Mouse (Mus musculus) left cerebral cortex, postnatal 10 days (tissue): ENCODE measurements around the gene Chtf18. TPM values are rescaled to one million over a fixed set of nuclear protein-coding genes. Genes with fewer than 3 reads are reported as not detected.
A peak's percentile ranks its signal among the peaks of the same experiment; 100 is the strongest.

Source experiments
- DNase-seq, 2 experiments: peaks; one replicate each; pipeline ENCODE4 v3.0.0; 2021 to 2022; ENCODE audit warnings: low spot score in 2 of 2, mixed read lengths in 1 of 2; ENCODE audit errors: extremely low spot score in 1 of 2
- intact Hi-C: fragments of 180-260 bp; cut with DNase I; formaldehyde crosslinking; loops from one replicate; pipeline ENCODE4 v1.15.1; 2025
- total RNA-seq, 2 experiments: library from RNA; stranded (reverse); gene quantifications; 2 replicates each; pipeline ENCODE4 v1.2.3; 2021

Gene Chtf18
- 1 to 10 TPM; 3.0 to 4.8 TPM for total RNA-seq

- peak; percentile 99 to 100 for DNase-seq
- intact Hi-C loops = no loop called here
Observed at GRCm38 (mm10) chr17:25727265-25728008, at the start of gene Chtf18, which contains the start of gene Rpusd1. Gene Chtf18, minus strand, starts transcription at chr17:25727419. Gene Rpusd1, plus strand, starts transcription at chr17:25727670.

GRCm38 (mm10) chr17:25775318-25776062 lies 48.3 kb upstream of the Chtf18 start:
- intact Hi-C loops = no loop called here
- DNase-seq = no peak

GRCm38 (mm10) chr17:25773549-25774120 lies 46.4 kb upstream of the Chtf18 start, which contains the start of gene Narfl:
Gene Narfl, plus strand, starts transcription at chr17:25773776.
- peak; percentile 97 for DNase-seq
- intact Hi-C loops = loop anchor here (2.0 kb wide), 1 partner anchor 27 kb away; no protein-coding TSS in a partner anchor

GRCm38 (mm10) chr17:25769331-25769730 lies 42.1 kb upstream of the Chtf18 start:
- DNase-seq = no peak
- intact Hi-C loops = no loop called here

- intact Hi-C loops = no loop called here
Observed at GRCm38 (mm10) chr17:25765886-25766285, 38.7 kb upstream of the Chtf18 start.

GRCm38 (mm10) chr17:25762591-25762990 lies 35.4 kb upstream of the Chtf18 start:
- no peak for DNase-seq
- intact Hi-C loops = no loop called here

More at GRCm38 (mm10) chr17:25765886-25766285, 38.7 kb upstream of the Chtf18 start:
- DNase-seq = no peak

- peak in 1 of 2 experiments; percentile 60 for DNase-seq
- intact Hi-C loops = no loop called here
Observed at GRCm38 (mm10) chr17:25761561-25761970, 34.3 kb upstream of the Chtf18 start.

GRCm38 (mm10) chr17:25760148-25760547 lies 32.9 kb upstream of the Chtf18 start:
- intact Hi-C loops = no loop called here
- no peak for DNase-seq

GRCm38 (mm10) chr17:25757691-25758090 lies 30.5 kb upstream of the Chtf18 start:
- DNase-seq = no peak

GRCm38 (mm10) chr17:25756378-25757242 lies 29.4 kb upstream of the Chtf18 start:
- intact Hi-C loops = no loop called here
- no peak for DNase-seq

More at GRCm38 (mm10) chr17:25757691-25758090, 30.5 kb upstream of the Chtf18 start:
- intact Hi-C loops = no loop called here

GRCm38 (mm10) chr17:25755627-25756377 lies 28.6 kb upstream of the Chtf18 start:
- no peak for DNase-seq
- intact Hi-C loops = no loop called here

- intact Hi-C loops = no loop called here
- DNase-seq = no peak
Observed at GRCm38 (mm10) chr17:25755086-25755485, 27.9 kb upstream of the Chtf18 start.

GRCm38 (mm10) chr17:25754241-25754640 lies 27.0 kb upstream of the Chtf18 start, which contains the start of gene Msln:
Gene Msln, minus strand, starts transcription at chr17:25754378.
- no peak for DNase-seq
- intact Hi-C loops = no loop called here

- peak in 1 of 2 experiments; percentile 84 for DNase-seq
- intact Hi-C loops = no loop called here
Observed at GRCm38 (mm10) chr17:25751446-25751845, 24.2 kb upstream of the Chtf18 start.

- intact Hi-C loops = no loop called here
- no peak for DNase-seq
Observed at GRCm38 (mm10) chr17:25749314-25749713, 22.1 kb upstream of the Chtf18 start.

GRCm38 (mm10) chr17:25748238-25748637 lies 21.0 kb upstream of the Chtf18 start:
- no peak for DNase-seq
- intact Hi-C loops = no loop called here

GRCm38 (mm10) chr17:25744311-25744710 lies 17.1 kb upstream of the Chtf18 start:
- intact Hi-C loops = no loop called here
- no peak for DNase-seq

GRCm38 (mm10) chr17:25743831-25744230 lies 16.6 kb upstream of the Chtf18 start:
- no peak for DNase-seq
- intact Hi-C loops = no loop called here
